Mouse (Mus musculus): ENCODE results near the gene Trim14. TPM values are rescaled to one million over a fixed set of nuclear protein-coding genes. Genes with fewer than 3 reads are reported as not detected.
A peak's percentile ranks its signal among the peaks of the same experiment; 100 is the strongest.

The Trim14 gene
- total and polyA plus RNA-seq, 3 experiments = 11.6 to 35.4 (median 26.5) TPM

- Histone ChIP-seq H3K27ac (ENCODE audit: insufficient read depth, low read depth) (no peak overlapping the region), H3K79me2 (replicated peaks; ENCODE audit: control insufficient read depth, extremely low read depth, insufficient read depth, poor library complexity, severe bottlenecking) (0 out of 2 replicates have a peak, but pooled peaks cover 2% of the 10 kb centered on the region), H3K9ac (ENCODE audit: insufficient read depth, low read depth) (no peak overlapping the region), H3K9me3 (replicated peaks; ENCODE audit: low read length) (no peaks in the 10 kb centered on the region), H3K4me3 (replicated peaks in 1 of 3; ENCODE audit: low read depth in 2 of 3, low read length in 2 of 3, poor library complexity in 1 of 3) (no peak overlapping the region), H3K4me2 (ENCODE audit: insufficient read depth, low read depth, poor library complexity, severe bottlenecking) (no peak overlapping the region), H3K4me1 (ENCODE audit: control insufficient read depth in 1 of 2, insufficient read depth in 2 of 2) (peaks cover 26 to 54% of the 10 kb centered on the region in 2 experiments), H3K27me3 (replicated peaks) (no peaks in the 10 kb centered on the region), H3K36me3 (replicated peaks in 1 of 2; ENCODE audit: control insufficient read depth in 1 of 2, insufficient read depth in 1 of 2, low read length in 1 of 2) (peaks cover 75 to 83% of the 10 kb centered on the region in 2 experiments)
- dilution Hi-C loops (cut with MboI; ENCODE audit: extremely low pct_ligation_motif_present, extremely low pct_unique_long_range_greater_than_20kb, low sequenced_read_pairs) (no loop called here), in situ Hi-C loops (cut with MboI; ENCODE audit: low pct_ligation_motif_present, low pct_unique_long_range_greater_than_20kb, low sequenced_read_pairs) (no loop called here)
- DNase-seq (ENCODE audit: extremely low read depth) = peak; percentile 77
- TF ChIP-seq JUND (conservative IDR thresholded peaks at IDR 0.05; ENCODE audit: low read depth, low read length) (no peak), IRF4 (IDR thresholded peaks at IDR 0.05; ENCODE audit: low read depth, low read length) (no peak), HCFC1 (IDR thresholded peaks at IDR 0.05; ENCODE audit: low read depth, low read length) (no peak), ZMIZ1 (IDR thresholded peaks at IDR 0.05; ENCODE audit: low read depth, low read length) (no peak), SIN3A (IDR thresholded peaks at IDR 0.05; ENCODE audit: low read length) (no peak), MYC (IDR thresholded peaks at IDR 0.05; ENCODE audit: low read depth, low read length) (peak; percentile 57; the same call in 1 of the 2 replicates), CTCF (conservative IDR thresholded peaks at IDR 0.05 in 1 of 2, IDR thresholded peaks at IDR 0.05 in 1 of 2; ENCODE audit: low read depth in 2 of 2, low read length in 2 of 2) (peak; percentile 78 to 80), TCF12 (IDR thresholded peaks at IDR 0.05; ENCODE audit: low read depth, low read length) (no peak), SMC3 (IDR thresholded peaks at IDR 0.05; ENCODE audit: low read depth, low read length) (peak; percentile 90), MAFK (IDR thresholded peaks at IDR 0.05; ENCODE audit: insufficient replicate concordance, low read length) (peak; percentile 32; the same call in 1 of the 2 replicates), RAD21 (IDR thresholded peaks at IDR 0.05; ENCODE audit: low read depth, low read length) (peak; percentile 86), MAX (IDR thresholded peaks at IDR 0.05; ENCODE audit: low read length) (no peak), ZC3H11A (IDR thresholded peaks at IDR 0.05; ENCODE audit: low read depth, low read length) (peak; percentile 54)
Observed at GRCm38 (mm10) chr4:46544313-46544712, 8.4 kb upstream of the Trim14 start.

GRCm38 (mm10) chr4:46543366-46544050 is 7.6 kb upstream of the Trim14 start:
- Histone ChIP-seq H3K4me3 (replicated peaks in 1 of 3; ENCODE audit: low read depth in 2 of 3, low read length in 2 of 3, poor library complexity in 1 of 3) (no peak overlapping the region), H3K27ac (ENCODE audit: insufficient read depth, low read depth) (no peak overlapping the region), H3K9me3 (replicated peaks; ENCODE audit: low read length) (no peaks in the 10 kb centered on the region), H3K36me3 (replicated peaks in 1 of 2; ENCODE audit: control insufficient read depth in 1 of 2, insufficient read depth in 1 of 2, low read length in 1 of 2) (peaks cover 75 to 81% of the 10 kb centered on the region in 2 experiments), H3K79me2 (replicated peaks; ENCODE audit: control insufficient read depth, extremely low read depth, insufficient read depth, poor library complexity, severe bottlenecking) (0 out of 2 replicates have a peak, but pooled peaks cover 2% of the 10 kb centered on the region), H3K9ac (ENCODE audit: insufficient read depth, low read depth) (no peak overlapping the region), H3K27me3 (replicated peaks) (no peaks in the 10 kb centered on the region), H3K4me1 (ENCODE audit: control insufficient read depth in 1 of 2, insufficient read depth in 2 of 2) (peaks cover 21 to 46% of the 10 kb centered on the region in 2 experiments), H3K4me2 (ENCODE audit: insufficient read depth, low read depth, poor library complexity, severe bottlenecking) (no peak overlapping the region)
- no peak for TF ChIP-seq UBTF (IDR thresholded peaks at IDR 0.05; ENCODE audit: low read depth, low read length)
- no peak for TF ChIP-seq SMC3 (IDR thresholded peaks at IDR 0.05; ENCODE audit: low read depth, low read length)
- no peak for TF ChIP-seq CHD2 (IDR thresholded peaks at IDR 0.05; ENCODE audit: low read length)
- no peak for TF ChIP-seq KAT2A (IDR thresholded peaks at IDR 0.05; ENCODE audit: insufficient replicate concordance, low read length)
- TF ChIP-seq USF1 (IDR thresholded peaks at IDR 0.05; ENCODE audit: low read depth, low read length) = no peak
- in situ Hi-C loops (cut with MboI; ENCODE audit: low pct_ligation_motif_present, low pct_unique_long_range_greater_than_20kb, low sequenced_read_pairs) = no loop called here
- dilution Hi-C loops (cut with MboI; ENCODE audit: extremely low pct_ligation_motif_present, extremely low pct_unique_long_range_greater_than_20kb, low sequenced_read_pairs) = no loop called here
- no peak for DNase-seq (ENCODE audit: extremely low read depth)

Measured in CH12.LX (cell line).